14 mouse cellular contexts compared by ENCODE assay signal in genomic region chr4:156064510-156064897, GRCm38 (mm10). TPM values are rescaled to one million over a fixed set of nuclear protein-coding genes. Genes with fewer than 3 reads are reported as not detected.
DNase-seq lines count a peak whose midpoint lies in the region; ATAC-seq and TF ChIP-seq lines count a peak whose summit lies in the region.
"Had no signal": no experiment of that assay in that cellular context is flagged by ENCODE, and none has a peak within 500 bp of the region (broad histone marks: within the 10 kb centered on the region; RNA-seq: fewer than 3 reads in every experiment).

No protein-coding gene starts in this region.

- DNase-seq in forebrain, embryonic 11.5 days (ENCODE audit: low spot score) = no peak
- no peak for DNase-seq in kidney, adult 18-20 months
- peak; percentile 42 for DNase-seq in kidney, postnatal 14 days
- no peak for DNase-seq in adrenal gland, postnatal 36 days
- DNase-seq in embryo, embryonic 9.5 days (ENCODE audit: extremely low spot score) = no peak
- DNase-seq: cerebellum, adult 11-12 months; thymus, adult 18-20 months had no signal

- no peak overlapping the region for H3K4me2 ChIP-seq in forebrain, embryonic 13.5 days
- H3K4me2 ChIP-seq in forebrain, embryonic 11.5 days (ENCODE audit: low read depth, low read length, severe bottlenecking) = no peak overlapping the region
- H3K4me2 ChIP-seq in kidney, embryonic 15.5 days = no peak overlapping the region
- H3K4me2 ChIP-seq: hindbrain, embryonic 15.5 days; midbrain, embryonic 12.5 days had no signal

- no peak overlapping the region for H3K4me3 ChIP-seq in forebrain, embryonic 13.5 days
- H3K4me3 ChIP-seq in forebrain, embryonic 11.5 days (ENCODE audit: low read depth, low read length) = no peak overlapping the region
- H3K4me3 ChIP-seq in kidney, embryonic 15.5 days (replicated peaks) = no peak overlapping the region
- no peak overlapping the region for H3K4me3 ChIP-seq in ES-Bruce4 (ENCODE audit: low read depth, low read length)
- H3K4me3 ChIP-seq: hindbrain, embryonic 15.5 days; midbrain, embryonic 12.5 days had no signal

- H3K27ac ChIP-seq in forebrain, embryonic 13.5 days = 0 out of 2 replicates have a peak overlapping the region, but pooled peaks have one; percentile 1
- H3K27ac ChIP-seq in forebrain, embryonic 11.5 days (ENCODE audit: low read depth, low read length) = no peak overlapping the region
- peak overlapping the region; percentile 68 for H3K27ac ChIP-seq in kidney, embryonic 15.5 days
- 0 out of 2 replicates have a peak overlapping the region, but pooled peaks have one; percentile 26 for H3K27ac ChIP-seq in ES-Bruce4 (ENCODE audit: insufficient read depth, low read length)
- H3K27ac ChIP-seq: hindbrain, embryonic 15.5 days had no signal

- no peaks in the 10 kb centered on the region for H3K36me3 ChIP-seq in forebrain, embryonic 13.5 days (ENCODE audit: poor library complexity, severe bottlenecking)
- no peaks in the 10 kb centered on the region for H3K36me3 ChIP-seq in forebrain, embryonic 11.5 days (ENCODE audit: control insufficient read depth, insufficient read depth, low read length)
- H3K36me3 ChIP-seq in kidney, embryonic 15.5 days = no peaks in the 10 kb centered on the region
- H3K36me3 ChIP-seq in ES-Bruce4 (ENCODE audit: control insufficient read depth, insufficient read depth, low read length, poor library complexity, severe bottlenecking) = no peaks in the 10 kb centered on the region
- H3K36me3 ChIP-seq: G1E; hindbrain, embryonic 15.5 days; midbrain, embryonic 12.5 days had no signal

- ATAC-seq in forebrain, embryonic 13.5 days = no peak
- ATAC-seq in forebrain, embryonic 11.5 days (replicated peaks; ENCODE audit: low FRiP score) = no peak
- ATAC-seq in kidney, embryonic 15.5 days (replicated peaks; ENCODE audit: low FRiP score) = no peak

- no peaks in the 10 kb centered on the region for H3K27me3 ChIP-seq in forebrain, embryonic 13.5 days
- H3K27me3 ChIP-seq in forebrain, embryonic 11.5 days (ENCODE audit: control insufficient read depth, insufficient read depth, low read length) = no peaks in the 10 kb centered on the region
- H3K27me3 ChIP-seq in kidney, embryonic 15.5 days = no peaks in the 10 kb centered on the region
- H3K27me3 ChIP-seq in ES-Bruce4 (ENCODE audit: control insufficient read depth, insufficient read depth, low read length, poor library complexity, severe bottlenecking) = no peaks in the 10 kb centered on the region
- H3K27me3 ChIP-seq: hindbrain, embryonic 15.5 days had no signal

- TF ChIP-seq EP300 in ES-Bruce4 (IDR thresholded peaks at IDR 0.05; ENCODE audit: insufficient read depth, low read depth, low read length) = no peak

- 86% methylated on average over 9 of the region's 9 CpGs for WGBS in forebrain, embryonic 13.5 days
- 90% methylated on average over 9 of the region's 9 CpGs for WGBS in forebrain, embryonic 11.5 days
- 78% methylated on average over 9 of the region's 9 CpGs for WGBS in kidney, embryonic 15.5 days

- TF ChIP-seq CTCF in ES-Bruce4 (IDR thresholded peaks at IDR 0.05; ENCODE audit: low read depth, low read length) = no peak

- H3K4me1 ChIP-seq in forebrain, embryonic 13.5 days = peaks cover 8% of the 10 kb centered on the region
- peaks cover 4% of the 10 kb centered on the region for H3K4me1 ChIP-seq in forebrain, embryonic 11.5 days (replicated peaks; ENCODE audit: control insufficient read depth, insufficient read depth, low read length)
- H3K4me1 ChIP-seq in kidney, embryonic 15.5 days = peaks cover 27% of the 10 kb centered on the region
- peaks cover 7% of the 10 kb centered on the region for H3K4me1 ChIP-seq in ES-Bruce4 (ENCODE audit: control insufficient read depth, insufficient read depth, low read length)

- no peaks in the 10 kb centered on the region for H3K9me3 ChIP-seq in forebrain, embryonic 13.5 days (replicated peaks)
- no peaks in the 10 kb centered on the region for H3K9me3 ChIP-seq in forebrain, embryonic 11.5 days (ENCODE audit: control insufficient read depth, low read length)
- H3K9me3 ChIP-seq in kidney, embryonic 15.5 days (replicated peaks) = no peaks in the 10 kb centered on the region
- no peaks in the 10 kb centered on the region for H3K9me3 ChIP-seq in ES-Bruce4 (replicated peaks; ENCODE audit: control insufficient read depth, insufficient read depth, low read length, poor library complexity, severe bottlenecking)
- H3K9me3 ChIP-seq: G1E; hindbrain, embryonic 15.5 days; midbrain, embryonic 12.5 days had no signal

- no peak overlapping the region for H3K9ac ChIP-seq in forebrain, embryonic 13.5 days
- no peak overlapping the region for H3K9ac ChIP-seq in forebrain, embryonic 11.5 days (ENCODE audit: low read length)
- H3K9ac ChIP-seq in kidney, embryonic 15.5 days = no peak overlapping the region
- H3K9ac ChIP-seq in ES-Bruce4 (ENCODE audit: low read depth, poor library complexity, severe bottlenecking) = no peak overlapping the region
- H3K9ac ChIP-seq: hindbrain, embryonic 15.5 days; midbrain, embryonic 12.5 days had no signal

- no peak for TF ChIP-seq POLR2A in ES-Bruce4 (IDR thresholded peaks at IDR 0.05; ENCODE audit: insufficient read depth, low read length)

RNA-seq across cellular contexts. Expression of gene Ttll10, which starts 5.3 kb away (rescaled TPM):
- polyA plus RNA-seq in forebrain, embryonic 13.5 days (2015; fragmentation: Nextera tagmentation; extraction: Ambion mirVana) = not detected in 2 replicates
- polyA plus RNA-seq in forebrain, embryonic 11.5 days (2014; fragmentation: Nextera tagmentation; extraction: Ambion mirVana) = 0.23 and 0.33 TPM in 2 replicates
- 7.8 TPM in 2 replicates for polyA plus RNA-seq in kidney, embryonic 15.5 days (2015; fragmentation: Nextera tagmentation; extraction: Ambion mirVana)
- polyA plus RNA-seq in ES-Bruce4 (2011; ENCODE audit: insufficient read depth, insufficient read length, low read depth, missing spikeins) = 2.5 and 3.3 TPM in 2 replicates
- under 1 TPM in 1 of 2 experiments, not detected in 1; 0.16 TPM for total RNA-seq in adrenal gland, postnatal 36 days (2021)
- polyA plus RNA-seq: G1E; hindbrain, embryonic 15.5 days; midbrain, embryonic 12.5 days had no signal

RNA-seq across cellular contexts. Expression of gene Tnfrsf18, which starts 38.5 kb away (rescaled TPM):
- polyA plus RNA-seq in forebrain, embryonic 13.5 days (2015; fragmentation: Nextera tagmentation; extraction: Ambion mirVana) = 0.83 and 0.98 TPM in 2 replicates
- 1.1 and 1.9 TPM in 2 replicates for polyA plus RNA-seq in forebrain, embryonic 11.5 days (2014; fragmentation: Nextera tagmentation; extraction: Ambion mirVana)
- polyA plus RNA-seq in kidney, embryonic 15.5 days (2015; fragmentation: Nextera tagmentation; extraction: Ambion mirVana) = 1.7 and 2.4 TPM in 2 replicates
- polyA plus RNA-seq in ES-Bruce4 (2011; ENCODE audit: insufficient read depth, insufficient read length, low read depth, missing spikeins) = not detected in 2 replicates
- under 1 TPM in 1 of 2 experiments, not detected in 1; 0.40 TPM for total RNA-seq in adrenal gland, postnatal 36 days (2021)
- total RNA-seq: layer of hippocampus, postnatal 10 days had no signal
- polyA plus RNA-seq: G1E had no signal

RNA-seq across cellular contexts. Expression of gene 9430015G10Rik, which starts 45.3 kb away (rescaled TPM):
- polyA plus RNA-seq in forebrain, embryonic 13.5 days (2015; fragmentation: Nextera tagmentation; extraction: Ambion mirVana) = 46.2 and 50.3 TPM in 2 replicates
- polyA plus RNA-seq in forebrain, embryonic 11.5 days (2014; fragmentation: Nextera tagmentation; extraction: Ambion mirVana) = 83.6 and 84.0 TPM in 2 replicates
- 39.4 and 42.8 TPM in 2 replicates for polyA plus RNA-seq in kidney, embryonic 15.5 days (2015; fragmentation: Nextera tagmentation; extraction: Ambion mirVana)
- 39.7 and 47.7 TPM in 2 replicates for polyA plus RNA-seq in ES-Bruce4 (2011; ENCODE audit: insufficient read depth, insufficient read length, low read depth, missing spikeins)
- 10 to 100 TPM; 10.4 to 11.5 TPM for total RNA-seq in adrenal gland, postnatal 36 days (2021)

RNA-seq across cellular contexts. Expression of gene Tnfrsf4, which starts 50.9 kb away (rescaled TPM):
- 0.63 and 1.1 TPM in 2 replicates for polyA plus RNA-seq in forebrain, embryonic 13.5 days (2015; fragmentation: Nextera tagmentation; extraction: Ambion mirVana)
- polyA plus RNA-seq in forebrain, embryonic 11.5 days (2014; fragmentation: Nextera tagmentation; extraction: Ambion mirVana) = 0.53 and 0.75 TPM in 2 replicates
- polyA plus RNA-seq in kidney, embryonic 15.5 days (2015; fragmentation: Nextera tagmentation; extraction: Ambion mirVana) = 0.72 and 0.78 TPM in 2 replicates
- 2.4 and 2.9 TPM in 2 replicates for polyA plus RNA-seq in ES-Bruce4 (2011; ENCODE audit: insufficient read depth, insufficient read length, low read depth, missing spikeins)
- total RNA-seq in adrenal gland, postnatal 36 days (2021) = under 1 TPM; 0.43 to 0.89 TPM
